Mouse (Mus musculus) cerebellum, adult 2 months (tissue): ENCODE data around the gene Col26a1.

ENCODE experiments used
- CTCF ChIP-seq: fragments of 200-500 bp; IDR thresholded peaks from 2 replicates; pipeline ENCODE4 v1.5.1; 2011; ENCODE audit warnings: low read depth, mild to moderate bottlenecking, control low read depth, low read length, moderate library complexity, borderline replicate concordance; ENCODE audit not compliant: insufficient read depth
- POLR2A ChIP-seq: fragments of 200-500 bp; IDR thresholded peaks from 2 replicates; pipeline ENCODE4 v1.6.1; 2011; ENCODE audit warnings: low read length, control low read depth, borderline replicate concordance; ENCODE audit not compliant: insufficient read depth

GRCm38 (mm10) chr5:136692784-136693183 lies 190.2 kb downstream of the Col26a1 start, which contains the start of gene Myl10:
- TF ChIP-seq CTCF, result no peak
- no peak for TF ChIP-seq POLR2A
